Mouse (Mus musculus): ENCODE data around the gene Slc35e4.

DNA sequence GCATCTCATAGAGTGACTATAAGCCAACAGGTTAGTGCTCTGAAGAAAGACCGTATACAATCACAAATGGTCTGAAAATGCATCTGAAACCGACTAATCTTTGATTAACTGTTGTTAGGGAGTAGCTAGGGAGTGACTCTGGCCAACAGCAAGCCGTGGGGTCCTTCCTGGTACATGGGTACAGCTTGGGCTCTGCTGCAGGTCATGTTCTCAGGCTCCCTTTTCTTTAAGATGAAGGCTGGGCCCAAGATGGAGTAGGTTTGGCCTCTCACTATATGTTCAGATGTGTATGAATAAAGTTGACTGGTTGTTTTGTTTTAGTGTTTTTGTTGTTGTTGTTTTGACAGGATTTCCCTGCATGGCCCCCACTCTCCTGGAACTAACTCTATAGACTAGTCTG, 47.3 kb upstream of the Slc35e4 start:
- TF ChIP-seq EP300 (optimal IDR thresholded peaks at IDR 0.05): no peak
- TF ChIP-seq CTCF (IDR thresholded peaks at IDR 0.05; ENCODE audit: low read depth): no peak
